Mouse (Mus musculus) hindbrain, embryonic 13.5 days (tissue): ENCODE results near the gene Gm17324. TPM values are rescaled to one million over a fixed set of nuclear protein-coding genes. Genes with fewer than 3 reads are reported as not detected.
A peak's percentile ranks its signal among the peaks of the same experiment; 100 is the strongest.
"Not testable (repeated sequence)": the region's sequence is repeated elsewhere in the genome, so short reads cannot be mapped to it uniquely, and the experiment has no call there.

Source experiments
- ATAC-seq: fragments of 200-750 bp; cut with Nextera tagmentation; 2 replicates; pipeline ENCODE4 v1.8.0; 2017; ENCODE audit warnings: moderate TSS enrichment; ENCODE audit not compliant: low FRiP score
- H3K27ac ChIP-seq: fragments of 300-500 bp; sonication (generic); 2 replicates; pipeline ENCODE4 v1.5.1; 2015; ENCODE audit warnings: inconsistent platforms, mild to moderate bottlenecking, moderate library complexity
- H3K27me3 ChIP-seq: fragments of 300-500 bp; sonication (generic); 2 replicates; pipeline ENCODE4 v1.6.1; 2015; ENCODE audit warnings: mild to moderate bottlenecking, inconsistent platforms
- H3K36me3 ChIP-seq: fragments of 300-500 bp; sonication (generic); 2 replicates; pipeline ENCODE4 v1.6.1; 2015; ENCODE audit warnings: mild to moderate bottlenecking, inconsistent platforms
- H3K4me1 ChIP-seq: fragments of 300-500 bp; sonication (generic); replicated peaks from 2 replicates; pipeline ENCODE4 v1.6.1; 2015; ENCODE audit warnings: inconsistent platforms
- H3K4me2 ChIP-seq: fragments of 300-500 bp; sonication (generic); 2 replicates; pipeline ENCODE4 v1.6.1; 2015; ENCODE audit warnings: inconsistent platforms, mild to moderate bottlenecking, moderate library complexity
- H3K4me3 ChIP-seq: fragments of 300-500 bp; sonication (generic); 2 replicates; pipeline ENCODE4 v1.5.1; 2015; ENCODE audit warnings: mild to moderate bottlenecking, inconsistent platforms
- H3K9ac ChIP-seq: fragments of 300-500 bp; sonication (generic); 2 replicates; pipeline ENCODE4 v1.6.1; 2015; ENCODE audit warnings: mild to moderate bottlenecking, inconsistent platforms
- H3K9me3 ChIP-seq: fragments of 300-500 bp; sonication (generic); 2 replicates; pipeline ENCODE4 v1.6.1; 2016; ENCODE audit warnings: inconsistent platforms
- WGBS: fragments of 180-500 bp; shearing (Covaris S2); methylation state at CpG from one replicate; pipeline ENCODE4 v1.1.7; 2015; 5-methylcytosine and 5-hydroxymethylcytosine counted together
- polyA plus RNA-seq: library from polyadenylated mRNA; unstranded; fragments of >200 nt; fragmentation: Nextera tagmentation; extraction: Ambion mirVana; gene quantifications from 2 replicates; pipeline ENCODE4 v1.2.1, GENCODE M21; 2015

Gm17324 gene
- 0.99 and 1.3 TPM in 2 replicates for polyA plus RNA-seq

- H3K9ac ChIP-seq = peak within 1 kb of the TSS; percentile 90
- under 1% methylated on average over 95 of the region's 96 CpGs for WGBS
- peaks cover 39% of the 10 kb centered on the region for H3K27me3 ChIP-seq
- no peaks in the 10 kb centered on the region for H3K9me3 ChIP-seq
- H3K4me3 ChIP-seq = peak within 1 kb of the TSS; percentile 92
- H3K4me1 ChIP-seq = peaks cover 14% of the 10 kb centered on the region
- peak within 1 kb of the TSS; percentile 95 for H3K27ac ChIP-seq
- H3K36me3 ChIP-seq = peaks cover 19% of the 10 kb centered on the region
- peak; percentile 93 for ATAC-seq
- H3K4me2 ChIP-seq = peak within 1 kb of the TSS; percentile 73
Measured at GRCm38 (mm10) chr9:78447973-78448873, at the start of gene Gm17324, which contains the start of gene Mto1. TSS of gene Gm17324 (minus strand) at chr9:78448786. TSS of gene Mto1 (plus strand) at chr9:78448208.

DNA sequence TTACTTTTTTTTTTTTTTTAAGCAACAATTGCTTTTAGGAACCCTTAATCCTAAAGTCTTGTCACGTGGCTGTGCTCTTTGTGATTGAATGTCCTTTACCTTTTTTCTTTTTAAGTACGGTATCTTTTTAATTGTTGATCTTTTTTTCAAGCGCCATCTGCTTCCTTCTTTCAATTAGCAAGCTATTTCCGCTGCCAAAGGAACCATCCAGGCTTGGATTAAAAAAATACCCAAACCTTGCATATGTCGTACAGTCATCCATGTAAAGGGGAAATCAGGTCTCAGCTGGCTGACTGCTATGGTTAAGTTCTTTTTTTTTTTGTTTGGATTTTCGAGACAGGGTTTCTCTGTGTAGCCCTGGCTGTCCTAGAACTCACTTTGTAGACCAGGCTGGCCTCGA is 44.6 kb upstream of the Gm17324 start:
- Histone ChIP-seq H3K36me3 (no peaks in the 10 kb centered on the region), H3K9ac (no peak overlapping the region), H3K4me1 (peaks cover 8% of the 10 kb centered on the region), H3K4me3 (no peak overlapping the region), H3K4me2 (no peak overlapping the region), H3K9me3 (no peaks in the 10 kb centered on the region), H3K27me3 (no peaks in the 10 kb centered on the region), H3K27ac (no peak overlapping the region)
- WGBS = 87% methylated on average over 7 of the region's 7 CpGs
- no peak for ATAC-seq

- no peak for ATAC-seq
- Histone ChIP-seq H3K27ac (no peak overlapping the region), H3K9ac (no peak overlapping the region), H3K9me3 (no peaks in the 10 kb centered on the region), H3K27me3 (no peaks in the 10 kb centered on the region), H3K4me3 (no peak overlapping the region), H3K36me3 (no peaks in the 10 kb centered on the region), H3K4me1 (peaks cover 8% of the 10 kb centered on the region), H3K4me2 (no peak overlapping the region)
- 92% methylated on average over 3 of the region's 3 CpGs for WGBS
Measured at GRCm38 (mm10) chr9:78492254-78492653, 43.7 kb upstream of the Gm17324 start.

DNA sequence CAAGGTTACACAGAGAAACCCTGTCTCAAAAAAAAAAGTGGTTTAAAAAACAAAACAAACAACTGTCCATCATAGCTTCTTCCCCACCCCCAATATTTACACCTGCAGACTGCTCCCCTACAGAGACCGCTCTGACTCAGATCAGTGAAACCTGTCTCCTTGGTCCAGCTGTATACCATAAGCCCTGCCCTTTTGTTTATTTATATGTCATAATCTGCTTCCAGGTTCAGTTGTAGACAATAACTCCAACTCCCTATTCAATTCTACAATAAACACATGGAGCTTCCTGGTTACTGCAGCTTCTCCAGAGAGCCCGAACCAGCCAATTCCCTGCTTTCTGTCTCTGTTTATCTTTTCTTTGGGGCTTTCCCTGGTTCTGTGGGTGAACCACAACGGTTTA is 42.6 kb upstream of the Gm17324 start:
- no peaks in the 10 kb centered on the region for H3K9me3 ChIP-seq
- H3K9ac ChIP-seq = no peak overlapping the region
- H3K27me3 ChIP-seq = no peaks in the 10 kb centered on the region
- no peak overlapping the region for H3K4me2 ChIP-seq
- H3K4me3 ChIP-seq = no peak overlapping the region
- WGBS = 83% methylated on average over 3 of the region's 3 CpGs
- H3K27ac ChIP-seq = no peak overlapping the region
- ATAC-seq = no peak
- no peaks in the 10 kb centered on the region for H3K36me3 ChIP-seq
- peaks cover 8% of the 10 kb centered on the region for H3K4me1 ChIP-seq

- peak within 1 kb of the TSS; percentile 70 for H3K9ac ChIP-seq
- peak within 1 kb of the TSS; percentile 67 for H3K4me2 ChIP-seq
- H3K9me3 ChIP-seq = no peaks in the 10 kb centered on the region
- peak; percentile 41; the same call in 1 of the 2 replicates for ATAC-seq
- H3K27me3 ChIP-seq = no peaks in the 10 kb centered on the region
- peak within 1 kb of the TSS; percentile 40 for H3K4me3 ChIP-seq
- H3K4me1 ChIP-seq = peaks cover 8% of the 10 kb centered on the region
- H3K36me3 ChIP-seq = no peaks in the 10 kb centered on the region
- peak within 1 kb of the TSS; percentile 73 for H3K27ac ChIP-seq
- WGBS = 6% methylated on average over 12 of the region's 20 CpGs
Measured at GRCm38 (mm10) chr9:78488890-78489420, 40.4 kb upstream of the Gm17324 start, which contains the start of gene Eef1a1. TSS of gene Eef1a1 (minus strand) at chr9:78489151.

DNA sequence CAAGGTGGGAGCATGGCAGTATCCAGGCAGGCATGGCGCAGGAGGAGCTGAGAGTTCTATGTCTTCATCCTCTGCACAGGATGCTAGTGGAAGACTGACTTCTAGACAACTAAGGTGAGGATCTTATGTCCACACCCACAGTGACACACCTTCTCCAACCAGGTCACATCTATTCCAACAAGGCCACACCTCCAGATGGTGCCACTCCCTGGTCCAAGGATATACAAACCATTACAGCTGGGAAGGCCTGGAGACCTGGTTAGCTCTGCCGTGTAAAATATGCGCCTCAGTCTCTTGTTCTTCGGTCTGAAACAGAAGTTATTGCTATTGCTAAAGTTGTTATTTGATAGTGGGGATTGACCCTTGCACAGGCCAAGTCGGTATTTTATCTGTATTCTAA is 39.4 kb upstream of the Gm17324 start:
- H3K4me3 ChIP-seq, H3K27ac ChIP-seq, H3K36me3 ChIP-seq, H3K4me2 ChIP-seq, H3K27me3 ChIP-seq, H3K9ac ChIP-seq, H3K4me1 ChIP-seq, ATAC-seq, H3K9me3 ChIP-seq: not testable (repeated sequence)
- WGBS = 95% methylated on average over 5 of the region's 5 CpGs

- no peaks in the 10 kb centered on the region for H3K9me3 ChIP-seq
- no peak overlapping the region for H3K27ac ChIP-seq
- H3K4me3 ChIP-seq = no peak overlapping the region
- peaks cover 22% of the 10 kb centered on the region for H3K4me1 ChIP-seq
- no peak overlapping the region for H3K9ac ChIP-seq
- 79% methylated on average over 3 of the region's 3 CpGs for WGBS
- H3K27me3 ChIP-seq = no peaks in the 10 kb centered on the region
- ATAC-seq = no peak
- H3K4me2 ChIP-seq = no peak overlapping the region
- peaks cover 5% of the 10 kb centered on the region for H3K36me3 ChIP-seq
Measured at GRCm38 (mm10) chr9:78484660-78485059, 36.1 kb upstream of the Gm17324 start.

- H3K9ac ChIP-seq = peak overlapping the region; percentile 89
- no peaks in the 10 kb centered on the region for H3K27me3 ChIP-seq
- peak overlapping the region; percentile 55 for H3K4me3 ChIP-seq
- H3K9me3 ChIP-seq = no peaks in the 10 kb centered on the region
- 9% methylated on average over 3 of the region's 3 CpGs for WGBS
- H3K4me2 ChIP-seq = peak overlapping the region; percentile 63
- peaks cover 25% of the 10 kb centered on the region for H3K36me3 ChIP-seq
- peaks cover 32% of the 10 kb centered on the region for H3K4me1 ChIP-seq
- peak overlapping the region; percentile 100 for H3K27ac ChIP-seq
- no peak for ATAC-seq
Measured at GRCm38 (mm10) chr9:78482386-78482785, 33.8 kb upstream of the Gm17324 start.

- Histone ChIP-seq H3K27ac (peak overlapping the region; percentile 100), H3K36me3 (peaks cover 32% of the 10 kb centered on the region), H3K4me2 (peak overlapping the region; percentile 78), H3K4me1 (peaks cover 37% of the 10 kb centered on the region), H3K9ac (peak overlapping the region; percentile 100), H3K9me3 (no peaks in the 10 kb centered on the region), H3K27me3 (no peaks in the 10 kb centered on the region), H3K4me3 (peak overlapping the region; percentile 98)
- peak; percentile 99 for ATAC-seq
- WGBS = under 1% methylated on average over 65 of the region's 77 CpGs
Measured at GRCm38 (mm10) chr9:78481423-78482331, 33.1 kb upstream of the Gm17324 start.

- H3K4me1 ChIP-seq = peaks cover 40% of the 10 kb centered on the region
- peak overlapping the region; percentile 98 for H3K4me3 ChIP-seq
- H3K9ac ChIP-seq = peak overlapping the region; percentile 100
- H3K36me3 ChIP-seq = peaks cover 41% of the 10 kb centered on the region
- H3K9me3 ChIP-seq = no peaks in the 10 kb centered on the region
- under 1% methylated on average over 46 of the region's 46 CpGs for WGBS
- peak; percentile 29 for ATAC-seq
- peak overlapping the region; percentile 96 for H3K27ac ChIP-seq
- H3K4me2 ChIP-seq = peak overlapping the region; percentile 78
- H3K27me3 ChIP-seq = no peaks in the 10 kb centered on the region
Measured at GRCm38 (mm10) chr9:78480706-78481358, 32.2 kb upstream of the Gm17324 start.

DNA sequence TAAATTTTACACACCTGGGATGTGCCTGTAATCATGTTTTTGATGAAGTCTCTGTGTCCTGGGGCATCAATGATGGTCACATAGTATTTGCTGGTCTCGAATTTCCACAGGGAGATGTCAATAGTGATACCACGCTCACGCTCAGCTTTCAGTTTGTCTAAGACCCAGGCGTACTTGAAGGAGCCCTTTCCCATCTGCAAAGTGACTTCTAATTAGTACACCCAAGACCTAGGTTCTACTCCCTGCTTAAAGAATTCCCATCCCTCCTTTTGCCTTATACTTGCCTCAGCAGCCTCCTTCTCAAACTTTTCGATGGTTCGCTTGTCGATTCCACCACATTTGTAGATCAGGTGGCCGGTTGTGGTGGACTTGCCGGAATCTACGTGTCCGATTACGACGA is 31.6 kb upstream of the Gm17324 start:
- peak overlapping the region; percentile 100 for H3K9ac ChIP-seq
- ATAC-seq, H3K27me3 ChIP-seq, H3K9me3 ChIP-seq: not testable (repeated sequence)
- peaks cover 40% of the 10 kb centered on the region for H3K4me1 ChIP-seq
- H3K4me3 ChIP-seq = peak overlapping the region; percentile 98
- under 1% methylated on average over 13 of the region's 13 CpGs for WGBS
- H3K36me3 ChIP-seq = peaks cover 44% of the 10 kb centered on the region
- peak overlapping the region; percentile 96; the same call in 1 of the 2 replicates for H3K27ac ChIP-seq
- H3K4me2 ChIP-seq = peak overlapping the region; percentile 78
